Mouse (Mus musculus) brain, embryonic 14.5 days (tissue): ENCODE results near the gene Stox1.

ENCODE experiments used
- CTCF ChIP-seq: fragments of 200-500 bp; IDR thresholded peaks from 2 replicates; pipeline ENCODE4 v1.5.1; 2012; ENCODE audit warnings: inconsistent platforms, mild to moderate bottlenecking, moderate library complexity, borderline replicate concordance; ENCODE audit not compliant: insufficient read depth, insufficient read length; ENCODE audit errors: extremely low read depth
- POLR2A ChIP-seq: fragments of 200-500 bp; IDR thresholded peaks from 2 replicates; pipeline ENCODE4 v1.6.1; 2012; ENCODE audit warnings: mild to moderate bottlenecking, inconsistent platforms, borderline replicate concordance; ENCODE audit not compliant: poor library complexity, insufficient read depth, insufficient read length, severe bottlenecking; ENCODE audit errors: extremely low read depth

DNA sequence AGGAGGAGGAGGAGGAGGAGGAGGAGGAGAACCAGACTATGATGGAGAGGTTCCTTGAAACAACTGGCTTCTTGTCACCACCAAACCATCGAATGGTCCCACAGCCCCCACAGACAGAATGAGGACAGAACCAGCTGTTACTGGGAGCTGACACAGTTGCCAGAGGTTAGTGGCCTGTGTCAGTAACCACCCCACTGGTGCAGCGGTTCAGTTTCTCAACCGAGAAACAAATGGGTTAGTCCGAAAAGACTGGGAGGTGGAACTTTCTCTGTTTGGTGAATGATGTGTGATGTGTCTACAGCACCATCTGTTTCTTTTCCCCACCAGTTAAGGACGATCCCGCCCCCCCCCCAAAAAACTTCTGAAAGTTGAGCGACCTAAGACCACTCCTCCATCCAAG is 992 bp downstream of the Stox1 start:
- TF ChIP-seq CTCF (no peak), POLR2A (no peak)
